Mouse (Mus musculus) myocyte (in vitro differentiated cells): ENCODE results near the gene Wnt7b.

Experiments
- CEBPB ChIP-seq: IDR thresholded peaks from 2 replicates; pipeline ENCODE4 v1.6.1; 2011; ENCODE audit warnings: mild to moderate bottlenecking, moderate library complexity; ENCODE audit not compliant: poor library complexity, insufficient read depth, severe bottlenecking
- MYOD1 ChIP-seq, 3 experiments: IDR thresholded peaks; one replicate each; pipeline ENCODE4 v1.6.1; 2011; ENCODE audit warnings: control low read depth in 2 of 3, low read depth in 2 of 3, mild to moderate bottlenecking in 2 of 3, moderate library complexity in 1 of 3; ENCODE audit not compliant: insufficient read length in 2 of 3, control insufficient read depth in 1 of 3
- MYOG ChIP-seq, 3 experiments: IDR thresholded peaks; one replicate each; pipeline ENCODE4 v1.6.1; 2011; ENCODE audit warnings: control low read depth in 2 of 3, low read depth in 2 of 3, mild to moderate bottlenecking in 2 of 3; ENCODE audit not compliant: insufficient read length in 2 of 3, control insufficient read depth in 1 of 3, insufficient read depth in 1 of 3
- POLR2A ChIP-seq: IDR thresholded peaks from one replicate; pipeline ENCODE4 v1.6.1; 2011; ENCODE audit warnings: low read depth, mild to moderate bottlenecking, control low read depth, moderate library complexity; ENCODE audit not compliant: insufficient read length
- TCF12 ChIP-seq: IDR thresholded peaks from one replicate; pipeline ENCODE4 v1.6.1; 2011; ENCODE audit warnings: mild to moderate bottlenecking, control low read depth; ENCODE audit not compliant: poor library complexity, insufficient read depth, severe bottlenecking
- USF1 ChIP-seq: IDR thresholded peaks from one replicate; pipeline ENCODE4 v1.6.1; 2011; ENCODE audit warnings: low read depth, mild to moderate bottlenecking, control low read depth, moderate library complexity

GRCm38 (mm10) chr15:85601202-85601601 is 18.9 kb upstream of the Wnt7b start:
- TF ChIP-seq POLR2A (peak; percentile 26), USF1 (peak; percentile 82), MYOD1 (IDR thresholded peaks at IDR 0.05; ENCODE audit: control insufficient read depth in 1 of 3, insufficient read length in 2 of 3, low read depth in 2 of 3) (peak in 2 of 3 experiments; percentile 88 to 92), MYOG (IDR thresholded peaks at IDR 0.05; ENCODE audit: control insufficient read depth in 1 of 3, insufficient read depth in 1 of 3, insufficient read length in 2 of 3, low read depth in 2 of 3) (peak; percentile 15 to 89 (median 72)), CEBPB (no peak), TCF12 (no peak)
